Mouse (Mus musculus) thymus, postnatal 4 days (tissue): ENCODE data around the gene Gm21900.
"Not testable (repeated sequence)": the region's sequence is repeated elsewhere in the genome, so short reads cannot be mapped to it uniquely, and the experiment has no call there.

Experiments
- DNase-seq: peaks from one replicate; pipeline ENCODE4 v3.0.0; 2021

The Gm21900 gene

GRCm38 (mm10) chrY:10616061-10616460 lies at the start of gene Gm21900:
Gene Gm21900, plus strand, starts transcription at chrY:10616361.
- not testable (repeated sequence) for DNase-seq

GRCm38 (mm10) chrY:10643516-10643915 lies 27.4 kb downstream of the Gm21900 start:
- peak; percentile 16 for DNase-seq
